Mouse (Mus musculus) CH12.LX (cell line): ENCODE measurements around the gene Popdc3. TPM values are rescaled to one million over a fixed set of nuclear protein-coding genes. Genes with fewer than 3 reads are reported as not detected.

ENCODE experiments used
- DNase-seq: peaks from one replicate; pipeline ENCODE4 v3.0.0-alpha.2; 2013; ENCODE audit errors: extremely low read depth
- H3K27ac ChIP-seq: 2 replicates; pipeline ENCODE4 v1.5.1; 2012; ENCODE audit warnings: low read depth, mild to moderate bottlenecking, control low read depth, moderate library complexity; ENCODE audit not compliant: insufficient read depth
- H3K27me3 ChIP-seq: replicated peaks from 2 replicates; pipeline ENCODE3; 2012; ENCODE audit warnings: inconsistent platforms
- H3K36me3 ChIP-seq, 2 experiments: replicated peaks in 1 of 2; 2 replicates each; pipeline versions ENCODE3 to v1.6.1; 2012; ENCODE audit warnings: inconsistent platforms in 1 of 2, low read length in 1 of 2, mild to moderate bottlenecking in 1 of 2, mixed read lengths in 1 of 2, moderate library complexity in 1 of 2; ENCODE audit not compliant: control insufficient read depth in 1 of 2, insufficient read depth in 1 of 2
- H3K4me1 ChIP-seq, 2 experiments: 2 replicates each; pipeline ENCODE4 v1.6.1; 2012; ENCODE audit warnings: inconsistent platforms in 1 of 2, moderate library complexity in 1 of 2; ENCODE audit not compliant: insufficient read depth in 2 of 2, control insufficient read depth in 1 of 2
- H3K4me2 ChIP-seq: 2 replicates; pipeline ENCODE4 v1.6.1; 2012; ENCODE audit warnings: low read depth, mild to moderate bottlenecking, control low read depth; ENCODE audit not compliant: poor library complexity, insufficient read depth, severe bottlenecking
- H3K4me3 ChIP-seq, 3 experiments: fragments of 150-350 bp in 1 of 3; sonication (generic) in 1 of 3; replicated peaks in 1 of 3; 2 replicates each; pipeline versions ENCODE3 to v1.5.1; 2011 to 2012; ENCODE audit warnings: low read depth in 2 of 3, low read length in 2 of 3, mild to moderate bottlenecking in 2 of 3, moderate library complexity in 2 of 3, control low read depth in 1 of 3, improper control_type of control experiment in 1 of 3, inconsistent platforms in 1 of 3, mixed read lengths in 1 of 3; ENCODE audit not compliant: poor library complexity in 1 of 3
- H3K79me2 ChIP-seq: replicated peaks from 2 replicates; pipeline ENCODE4 v1.6.1; 2012; ENCODE audit warnings: mild to moderate bottlenecking, moderate library complexity; ENCODE audit not compliant: control insufficient read depth, poor library complexity, insufficient read depth, severe bottlenecking; ENCODE audit errors: extremely low read depth
- H3K9ac ChIP-seq: 2 replicates; pipeline ENCODE4 v1.6.1; 2012; ENCODE audit warnings: low read depth, mild to moderate bottlenecking, control low read depth, moderate library complexity; ENCODE audit not compliant: insufficient read depth
- H3K9me3 ChIP-seq: replicated peaks from 2 replicates; pipeline ENCODE3; 2012; ENCODE audit warnings: low read length, inconsistent platforms, mixed read lengths
- BHLHE40 ChIP-seq: IDR thresholded peaks from 2 replicates; pipeline ENCODE4 v1.6.1; 2011; ENCODE audit warnings: mild to moderate bottlenecking, low read depth, low read length, improper control_type of control experiment
- CHD1 ChIP-seq: IDR thresholded peaks from 2 replicates; pipeline ENCODE4 v1.6.1; 2012; ENCODE audit warnings: low read depth, low read length, improper control_type of control experiment, inconsistent platforms
- CHD2 ChIP-seq: IDR thresholded peaks from 2 replicates; pipeline ENCODE4 v1.6.1; 2011; ENCODE audit warnings: low read length, improper control_type of control experiment
- CTCF ChIP-seq, 2 experiments: IDR thresholded peaks in 1 of 2; conservative IDR thresholded peaks in 1 of 2; 2 replicates each; pipeline ENCODE4 v1.5.1; 2011 to 2012; ENCODE audit warnings: low read depth in 2 of 2, low read length in 2 of 2, improper control_type of control experiment in 1 of 2, inconsistent platforms in 1 of 2, mild to moderate bottlenecking in 1 of 2, moderate library complexity in 1 of 2
- E2F4 ChIP-seq: IDR thresholded peaks from 2 replicates; pipeline ENCODE4 v1.6.1; 2011; ENCODE audit warnings: low read depth, low read length, improper control_type of control experiment; ENCODE audit not compliant: insufficient replicate concordance
- ELF1 ChIP-seq: IDR thresholded peaks from 2 replicates; pipeline ENCODE4 v1.6.1; 2014; ENCODE audit warnings: low read depth, mild to moderate bottlenecking, inconsistent platforms, low read length, improper control_type of control experiment
- GABPA ChIP-seq: IDR thresholded peaks from 2 replicates; pipeline ENCODE4 v1.6.1; 2012; ENCODE audit warnings: low read depth, low read length, improper control_type of control experiment, inconsistent platforms; ENCODE audit not compliant: insufficient replicate concordance
- JUN ChIP-seq: IDR thresholded peaks from 2 replicates; pipeline ENCODE4 v1.6.1; 2011; ENCODE audit warnings: low read depth, mild to moderate bottlenecking, low read length, improper control_type of control experiment, moderate library complexity; ENCODE audit not compliant: insufficient read depth
- MAX ChIP-seq: IDR thresholded peaks from 2 replicates; pipeline ENCODE4 v1.6.1; 2011; ENCODE audit warnings: low read length, improper control_type of control experiment
- MAZ ChIP-seq: IDR thresholded peaks from 2 replicates; pipeline ENCODE4 v1.6.1; 2012; ENCODE audit warnings: low read depth, mild to moderate bottlenecking, inconsistent platforms, low read length, improper control_type of control experiment, moderate library complexity
- MXI1 ChIP-seq: IDR thresholded peaks from 2 replicates; pipeline ENCODE4 v1.6.1; 2011; ENCODE audit warnings: mild to moderate bottlenecking, low read depth, low read length, improper control_type of control experiment
- POLR2AphosphoS2 ChIP-seq: IDR thresholded peaks from 2 replicates; pipeline ENCODE4 v1.6.1; 2011; ENCODE audit warnings: low read depth, low read length, improper control_type of control experiment
- RAD21 ChIP-seq: IDR thresholded peaks from 2 replicates; pipeline ENCODE4 v1.6.1; 2011; ENCODE audit warnings: low read depth, mild to moderate bottlenecking, low read length, improper control_type of control experiment, moderate library complexity
- SMC3 ChIP-seq: IDR thresholded peaks from 2 replicates; pipeline ENCODE4 v1.6.1; 2011; ENCODE audit warnings: low read depth, low read length, improper control_type of control experiment
- UBTF ChIP-seq: IDR thresholded peaks from 2 replicates; pipeline ENCODE4 v1.6.1; 2012; ENCODE audit warnings: low read depth, mild to moderate bottlenecking, inconsistent platforms, low read length, improper control_type of control experiment, moderate library complexity
- USF1 ChIP-seq: IDR thresholded peaks from 2 replicates; pipeline ENCODE4 v1.6.1; 2014; ENCODE audit warnings: low read depth, mild to moderate bottlenecking, inconsistent platforms, low read length, improper control_type of control experiment
- ZC3H11A ChIP-seq: IDR thresholded peaks from 2 replicates; pipeline ENCODE4 v1.6.1; 2012; ENCODE audit warnings: low read depth, mild to moderate bottlenecking, inconsistent platforms, low read length, improper control_type of control experiment
- ZMIZ1 ChIP-seq: IDR thresholded peaks from 2 replicates; pipeline ENCODE4 v1.6.1; 2012; ENCODE audit warnings: low read depth, mild to moderate bottlenecking, inconsistent platforms, low read length, improper control_type of control experiment
- ZNF384 ChIP-seq: IDR thresholded peaks from 2 replicates; pipeline ENCODE4 v1.6.1; 2012; ENCODE audit warnings: low read depth, low read length, improper control_type of control experiment, inconsistent platforms
- dilution Hi-C: fragments of 300-500 bp; cut with MboI; formaldehyde crosslinking; loops from 2 replicates; pipeline ENCODE4 v1.14.3; 2020; ENCODE audit warnings: low sequenced_read_pairs; ENCODE audit not compliant: extremely low pct_unique_long_range_greater_than_20kb, extremely low pct_ligation_motif_present
- in situ Hi-C: fragments of 300-500 bp; cut with MboI; formaldehyde crosslinking; loops from 3 replicates; pipeline ENCODE4 v1.14.3; 2019; ENCODE audit warnings: low sequenced_read_pairs, low pct_ligation_motif_present, low pct_unique_long_range_greater_than_20kb, mixed read lengths
- polyA plus RNA-seq: library from polyadenylated mRNA; unstranded; fragments of >175 nt; gene quantifications from 2 replicates; pipeline ENCODE4 v1.2.1, GENCODE M21; 2012; ENCODE audit warnings: low read depth; ENCODE audit not compliant: insufficient read length
- total RNA-seq, 2 experiments: library from RNA; depleted of rRNA; stranded (reverse); fragments of 300-350 nt in 1 of 2; fragments of >200 nt in 1 of 2; gene quantifications; 2 replicates each; pipeline ENCODE4 v1.2.3; 2012 to 2014

The Popdc3 gene
- total and polyA plus RNA-seq, 3 experiments, result 0.04 to 0.24 (median 0.24) TPM

DNA sequence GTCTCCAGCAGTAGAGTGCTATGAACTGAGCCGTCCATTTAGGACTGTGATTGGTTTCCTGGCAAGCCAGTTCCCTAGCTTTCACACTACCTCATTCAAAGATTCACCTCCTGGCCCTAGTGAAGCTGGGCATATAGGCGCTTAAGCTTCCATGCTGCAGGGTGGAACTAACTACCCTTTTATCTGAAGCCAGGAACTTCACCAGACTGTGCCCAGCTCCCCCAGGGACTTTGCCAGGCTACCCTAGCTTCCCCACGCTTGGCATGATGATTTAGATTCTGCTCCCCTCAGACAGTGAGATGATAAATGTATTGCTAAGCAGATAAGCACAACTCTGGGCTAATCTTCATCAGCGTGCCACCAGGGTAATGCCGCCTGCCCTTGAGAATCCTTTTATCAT lies 133.2 kb downstream of the Popdc3 start:
- no peak overlapping the region for H3K9ac ChIP-seq
- no peak for DNase-seq
- H3K27me3 ChIP-seq, result no peaks in the 10 kb centered on the region
- H3K79me2 ChIP-seq, result no peaks in the 10 kb centered on the region
- in situ Hi-C loops, result no loop called here
- H3K4me3 ChIP-seq, result no peak overlapping the region
- dilution Hi-C loops, result no loop called here
- H3K36me3 ChIP-seq, result no peaks in the 10 kb centered on the region
- TF ChIP-seq SMC3 (no peak), MXI1 (no peak), POLR2AphosphoS2 (no peak), ELF1 (no peak), JUN (no peak), ZMIZ1 (no peak), USF1 (no peak), ZNF384 (no peak), CHD2 (no peak), GABPA (no peak), RAD21 (no peak), CHD1 (no peak), UBTF (no peak), E2F4 (no peak), ZC3H11A (no peak), CTCF (conservative IDR thresholded peaks at IDR 0.05 in 1 of 2, IDR thresholded peaks at IDR 0.05 in 1 of 2; ENCODE audit: low read depth in 2 of 2, low read length in 2 of 2) (no peak)
- no peak overlapping the region for H3K4me2 ChIP-seq
- H3K4me1 ChIP-seq, result 0 out of 4 replicates have a peak, but pooled peaks cover 0 to 2% of the 10 kb centered on the region in 2 experiments
- no peak overlapping the region for H3K27ac ChIP-seq
- no peaks in the 10 kb centered on the region for H3K9me3 ChIP-seq

DNA sequence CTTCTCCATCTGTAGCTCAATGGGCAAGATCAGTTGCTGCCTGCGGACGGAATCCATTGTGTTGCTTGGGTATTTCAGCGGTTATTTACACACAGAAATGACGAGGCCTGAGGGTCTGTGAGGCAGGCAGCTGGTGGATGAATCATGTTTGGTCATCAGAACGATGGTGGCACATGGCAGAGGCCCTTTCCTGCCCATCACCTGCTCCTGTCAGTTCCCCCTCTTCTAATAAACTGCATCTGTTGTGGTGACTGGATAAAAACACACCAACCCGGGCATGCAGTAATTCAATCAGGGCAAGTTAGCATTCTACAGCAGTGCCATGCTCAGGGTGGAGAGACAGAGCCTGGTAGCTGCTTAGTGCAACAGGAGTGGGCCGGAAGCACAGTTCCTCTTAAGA lies 133.7 kb downstream of the Popdc3 start:
- dilution Hi-C loops (no loop called here), in situ Hi-C loops (no loop called here)
- Histone ChIP-seq H3K4me3 (no peak overlapping the region), H3K9me3 (no peaks in the 10 kb centered on the region), H3K36me3 (no peaks in the 10 kb centered on the region), H3K4me1 (0 out of 4 replicates have a peak, but pooled peaks cover 0 to 2% of the 10 kb centered on the region in 2 experiments), H3K27ac (no peak overlapping the region), H3K4me2 (no peak overlapping the region), H3K9ac (no peak overlapping the region), H3K79me2 (no peaks in the 10 kb centered on the region), H3K27me3 (no peaks in the 10 kb centered on the region)
- no peak for DNase-seq
- no peak for TF ChIP-seq BHLHE40
- TF ChIP-seq MAZ, result no peak
- TF ChIP-seq MAX, result no peak
- TF ChIP-seq ZMIZ1, result no peak
- TF ChIP-seq SMC3, result no peak
- no peak for TF ChIP-seq POLR2AphosphoS2
